Mouse (Mus musculus) Patski (cell line): ENCODE results near the gene Ino80. TPM values are rescaled to one million over a fixed set of nuclear protein-coding genes. Genes with fewer than 3 reads are reported as not detected.

Experiments used
- ATAC-seq: fragments of 100-300 bp; one replicate; pipeline ENCODE4 v1.8.0; 2021
- CTCF ChIA-PET: fragments of 350-600 bp; sonication (Branson Sonifier 250); formaldehyde crosslinking; loops from one replicate; lab custom pipeline; 2022; ENCODE audit warnings: inconsistent platforms; lab: Charles Lee
- POLR2A ChIA-PET: fragments of 350-600 bp; sonication (Branson Sonifier 250); formaldehyde crosslinking; loops from one replicate; lab custom pipeline; 2022; ENCODE audit warnings: antibody characterized with exemption, inconsistent platforms; lab: Charles Lee
- DNase-seq: peaks from one replicate; pipeline ENCODE4 v3.0.0-alpha.2; 2011; ENCODE audit warnings: low read depth, low spot score
- H3K27me3 ChIP-seq: fragments of 371-371 bp; one replicate; pipeline ENCODE4 v1.5.1; 2021
- CTCF ChIP-seq: fragments of 100-300 bp; IDR thresholded peaks from one replicate; pipeline ENCODE4 v1.5.1; 2021
- in situ Hi-C: fragments of 300-500 bp; cut with MboI; formaldehyde crosslinking; loops from 3 replicates; pipeline ENCODE4 v1.11.1; 2018; ENCODE audit warnings: low pct_unique_long_range_greater_than_20kb, mixed read lengths
- polyA plus RNA-seq: library from polyadenylated mRNA; unstranded; gene quantifications from one replicate; pipeline ENCODE4 v1.2.3, GENCODE M21; 2021

Gene Ino80
- polyA plus RNA-seq, 1 experiment from 2014 or later, result 17.7 TPM

DNA sequence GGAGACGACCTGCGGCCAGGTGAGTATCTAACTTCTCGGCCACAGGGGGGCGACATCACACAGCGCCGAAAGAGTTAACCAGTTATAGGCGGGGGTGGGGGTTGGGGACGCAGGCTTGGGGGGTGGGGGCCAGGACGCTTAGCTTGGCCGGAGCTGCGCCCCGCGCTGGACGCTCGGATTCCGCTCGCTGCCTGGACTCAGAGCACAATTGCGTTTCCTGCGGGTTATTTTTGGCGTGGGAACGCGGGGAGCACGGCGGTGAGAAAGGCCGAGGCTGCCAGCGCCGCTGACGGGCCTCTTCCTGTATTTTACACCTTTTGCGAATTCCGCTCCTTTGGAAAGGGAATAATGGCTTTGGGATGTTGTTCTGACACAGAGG is 150.4 kb downstream of the Ino80 start:
- peaks cover 16% of the 10 kb centered on the region for H3K27me3 ChIP-seq
- ChIA-PET POLR2A (interaction anchor here (0.6 to 2.1 kb wide), 4 partner anchors 7 to 170 kb away, joined by 3 to 12 read pairs (median 4); no protein-coding TSS in a partner anchor), CTCF (interaction anchor here (0.7 to 2.1 kb wide), 7 partner anchors 10 to 116 kb away, joined by 3 to 15 read pairs (median 3); no protein-coding TSS in a partner anchor)
- no peak for DNase-seq
- ATAC-seq, result no peak
- TF ChIP-seq CTCF, result no peak
- in situ Hi-C loops, result no loop called here

DNA sequence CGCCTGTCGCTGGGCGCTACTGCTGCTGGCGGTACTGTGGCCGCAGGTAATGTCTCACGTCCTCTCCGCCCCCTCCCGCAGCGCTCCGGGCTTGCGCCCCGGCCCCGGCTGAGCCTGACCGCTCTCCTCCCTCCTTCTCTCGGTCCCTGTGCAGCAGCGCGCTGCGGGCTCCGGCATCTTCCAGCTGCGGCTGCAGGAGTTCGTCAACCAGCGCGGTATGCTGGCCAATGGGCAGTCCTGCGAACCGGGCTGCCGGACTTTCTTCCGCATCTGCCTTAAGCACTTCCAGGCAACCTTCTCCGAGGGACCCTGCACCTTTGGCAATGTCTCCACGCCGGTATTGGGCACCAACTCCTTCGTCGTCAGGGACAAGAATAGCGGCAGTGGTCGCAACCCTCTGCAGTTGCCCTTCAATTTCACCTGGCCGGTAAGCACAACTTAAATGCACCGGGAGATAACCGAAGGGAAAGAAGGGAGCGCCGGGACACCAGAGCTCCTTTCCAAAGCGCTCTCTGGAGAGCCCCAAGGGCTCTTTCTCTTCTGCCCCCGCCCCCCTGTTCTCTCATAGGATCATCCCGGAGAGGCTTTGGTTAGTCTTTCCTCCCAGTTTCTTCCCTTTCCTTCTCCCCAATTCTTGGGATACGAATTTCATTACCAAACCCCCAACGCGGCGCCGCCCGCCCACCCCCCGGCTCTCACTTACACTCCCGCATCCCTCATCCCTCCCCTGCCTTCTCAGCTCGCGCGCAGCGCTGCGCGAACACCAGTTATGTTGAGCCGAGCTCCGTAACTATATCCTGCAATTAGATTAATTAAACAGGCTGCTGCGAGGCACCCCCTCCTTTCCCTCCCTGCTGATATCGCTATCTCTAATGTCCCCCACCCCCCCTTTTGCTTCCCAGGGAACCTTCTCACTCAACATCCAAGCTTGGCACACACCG is 151.1 kb downstream of the Ino80 start:
- DNase-seq (no peak), ATAC-seq (peak; percentile 68)
- in situ Hi-C loops, result no loop called here
- CTCF ChIA-PET, result interaction anchor here (0.7 to 2.1 kb wide), 9 partner anchors 8 to 117 kb away, joined by 3 to 15 read pairs (median 3); partner anchors contain the start of gene Vps18
- POLR2A ChIA-PET, result interaction anchor here (0.6 to 2.1 kb wide), 5 partner anchors 8 to 169 kb away, joined by 3 to 12 read pairs (median 5); no protein-coding TSS in a partner anchor
- no peak for TF ChIP-seq CTCF
- peaks cover 16% of the 10 kb centered on the region for H3K27me3 ChIP-seq

- in situ Hi-C loops, result no loop called here
- TF ChIP-seq CTCF, result no peak
- POLR2A ChIA-PET, result interaction anchor here (0.7 to 2.1 kb wide), 3 partner anchors 11 to 25 kb away, joined by 5 to 12 read pairs (median 6); no protein-coding TSS in a partner anchor
- peaks cover 16% of the 10 kb centered on the region for H3K27me3 ChIP-seq
- no peak for DNase-seq
- CTCF ChIA-PET, result interaction anchor here (1.2 to 2.1 kb wide), 5 partner anchors 9 to 27 kb away, joined by 3 to 15 read pairs (median 3); no protein-coding TSS in a partner anchor
- peak; percentile 9 for ATAC-seq
These were observed 151.8 kb downstream of the Ino80 start, which contains the start of gene Dll4 for GRCm38 (mm10) chr2:119325568-119326143. Gene Dll4 (plus strand): TSS chr2:119325784.

DNA sequence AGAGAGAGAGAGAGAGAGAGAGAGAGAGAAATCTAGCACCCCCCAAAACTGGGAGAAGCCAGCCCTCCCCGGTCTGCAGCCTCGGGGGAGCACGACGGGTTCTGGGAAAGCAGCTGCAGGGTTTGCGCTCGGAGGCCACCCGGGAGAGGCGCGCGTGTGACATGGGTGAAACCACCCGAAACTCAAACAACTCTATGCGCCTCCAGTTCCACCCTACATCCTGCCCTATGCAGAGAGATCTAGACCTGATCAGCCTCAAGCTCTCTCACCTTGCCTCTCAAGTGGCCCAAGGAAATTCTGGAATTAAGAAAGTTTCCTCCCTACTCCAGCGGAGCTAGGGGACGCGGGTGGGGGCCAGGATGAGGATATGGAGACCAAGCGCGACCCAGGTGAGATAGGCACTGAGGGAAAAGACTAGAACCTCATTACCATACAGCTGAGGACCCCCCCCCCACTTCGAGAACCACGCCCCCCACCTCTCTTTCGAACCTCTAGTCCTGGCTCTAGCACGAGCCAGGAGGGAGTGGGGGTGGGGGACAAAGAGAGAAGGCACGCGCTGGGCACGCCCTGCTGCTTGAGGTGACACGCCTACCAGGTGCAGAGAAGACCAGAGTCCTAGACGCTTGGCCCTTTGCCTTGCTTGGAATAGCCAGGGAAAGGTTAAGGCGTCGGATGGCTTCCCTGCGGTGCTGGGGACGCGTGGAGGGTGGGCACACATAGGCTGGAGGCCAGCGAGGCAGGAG is 152.7 kb downstream of the Ino80 start:
- ChIA-PET CTCF (interaction anchor here (1.4 kb wide), 1 partner anchor 10 kb away, joined by 3 read pairs; no protein-coding TSS in a partner anchor), POLR2A (interaction anchor here (0.7 to 2.1 kb wide), 3 partner anchors 10 to 30 kb away, joined by 6 to 12 read pairs (median 7); no protein-coding TSS in a partner anchor)
- no peak for ATAC-seq
- in situ Hi-C loops, result no loop called here
- no peak for TF ChIP-seq CTCF
- DNase-seq, result no peak
- peaks cover 16% of the 10 kb centered on the region for H3K27me3 ChIP-seq

GRCm38 (mm10) chr2:119323866-119324575 is 153.5 kb downstream of the Ino80 start:
- POLR2A ChIA-PET, result interaction anchor here (0.7 kb wide), 1 partner anchor 29 kb away, joined by 7 read pairs; no protein-coding TSS in a partner anchor
- CTCF ChIA-PET, result no interaction called here
- ATAC-seq (no peak), DNase-seq (no peak)
- no peak for TF ChIP-seq CTCF
- in situ Hi-C loops, result no loop called here
- H3K27me3 ChIP-seq, result peaks cover 16% of the 10 kb centered on the region

Other genes starting within 250 kb of the Ino80 start
- not detected for gene Ppp1r14d, start 247.8 kb downstream of the Ino80 start, polyA plus RNA-seq
- gene Spint1, start 240.3 kb downstream of the Ino80 start, polyA plus RNA-seq, result 4.5 TPM
- 2.2 TPM for gene Rhov, start 206.4 kb downstream of the Ino80 start, polyA plus RNA-seq
- 25.3 TPM for gene Vps18, start 188.9 kb downstream of the Ino80 start, polyA plus RNA-seq
- 3.2 TPM for gene Dll4, start 151.9 kb downstream of the Ino80 start, polyA plus RNA-seq
- gene Chac1, start 126.5 kb downstream of the Ino80 start, polyA plus RNA-seq, result 34.2 TPM
- gene Exd1, start 69.9 kb upstream of the Ino80 start, polyA plus RNA-seq, result 1.7 TPM
- 114 TPM for gene Chp1, start 70.0 kb upstream of the Ino80 start, polyA plus RNA-seq
- 27.9 TPM for gene Nusap1, start 140.6 kb upstream of the Ino80 start, polyA plus RNA-seq
- 16.3 TPM for gene Oip5, start 140.8 kb upstream of the Ino80 start, polyA plus RNA-seq
- 36.7 TPM for gene Ndufaf1, start 185.1 kb upstream of the Ino80 start, polyA plus RNA-seq
- gene Rtf1, start 197.4 kb upstream of the Ino80 start, polyA plus RNA-seq, result 36.0 TPM